Mouse (Mus musculus): Measurements from ENCODE around the gene Dnajc1. TPM values are rescaled to one million over a fixed set of nuclear protein-coding genes. Genes with fewer than 3 reads are reported as not detected.

The Dnajc1 gene
- polyA plus RNA-seq, 1 experiment from 2014 or later = 21.3 TPM

- Histone ChIP-seq H3K27me3 (ENCODE audit: control insufficient read depth, insufficient read depth, low read length) (no peaks in the 10 kb centered on the region), H3K4me1 (ENCODE audit: control insufficient read depth in 2 of 2, insufficient read depth in 2 of 2, low read length in 2 of 2) (no peaks in the 10 kb centered on the region), H3K9ac (ENCODE audit: low read length) (no peak overlapping the region), H3K9me3 (ENCODE audit: control insufficient read depth, low read length) (no peaks in the 10 kb centered on the region), H3K4me3 (ENCODE audit: control insufficient read depth in 1 of 2, insufficient read depth in 1 of 2, low read depth in 1 of 2, low read length in 2 of 2) (no peak overlapping the region), H3K27ac (replicated peaks in 1 of 2; ENCODE audit: control insufficient read depth in 1 of 2, insufficient read depth in 1 of 2, low read depth in 2 of 2, low read length in 2 of 2) (no peak overlapping the region), H3K4me2 (ENCODE audit: low read length) (no peak overlapping the region), H3K36me3 (ENCODE audit: control insufficient read depth, insufficient read depth, low read length) (no peaks in the 10 kb centered on the region)
- 70% methylated on average over 2 of the region's 2 CpGs for WGBS
- ATAC-seq (ENCODE audit: insufficient number of reproducible peaks, insufficient read depth, low FRiP score, low read depth) = no peak
These were observed 49.2 kb downstream of the Dnajc1 start for GRCm38 (mm10) chr2:18343464-18343863.

- Histone ChIP-seq H3K4me2 (ENCODE audit: low read length) (no peak overlapping the region), H3K27me3 (ENCODE audit: control insufficient read depth, insufficient read depth, low read length) (no peaks in the 10 kb centered on the region), H3K9ac (ENCODE audit: low read length) (no peak overlapping the region), H3K9me3 (ENCODE audit: control insufficient read depth, low read length) (peaks cover 6% of the 10 kb centered on the region; the same call in 1 of the 2 replicates), H3K36me3 (ENCODE audit: control insufficient read depth, insufficient read depth, low read length) (no peaks in the 10 kb centered on the region), H3K4me3 (ENCODE audit: control insufficient read depth in 1 of 2, insufficient read depth in 1 of 2, low read depth in 1 of 2, low read length in 2 of 2) (no peak overlapping the region), H3K4me1 (ENCODE audit: control insufficient read depth in 2 of 2, insufficient read depth in 2 of 2, low read length in 2 of 2) (no peaks in the 10 kb centered on the region), H3K27ac (replicated peaks in 1 of 2; ENCODE audit: control insufficient read depth in 1 of 2, insufficient read depth in 1 of 2, low read depth in 2 of 2, low read length in 2 of 2) (no peak overlapping the region)
- WGBS = 85% methylated on average over 2 of the region's 2 CpGs
- ATAC-seq (ENCODE audit: insufficient number of reproducible peaks, insufficient read depth, low FRiP score, low read depth) = no peak
These were observed 74.0 kb downstream of the Dnajc1 start for GRCm38 (mm10) chr2:18318671-18319070.

GRCm38 (mm10) chr2:18317503-18318281 lies 74.9 kb downstream of the Dnajc1 start:
- H3K4me1 ChIP-seq (ENCODE audit: control insufficient read depth in 2 of 2, insufficient read depth in 2 of 2, low read length in 2 of 2) = no peaks in the 10 kb centered on the region
- peaks cover 6% of the 10 kb centered on the region; the same call in 1 of the 2 replicates for H3K9me3 ChIP-seq (ENCODE audit: control insufficient read depth, low read length)
- no peak overlapping the region for H3K27ac ChIP-seq (replicated peaks in 1 of 2; ENCODE audit: control insufficient read depth in 1 of 2, insufficient read depth in 1 of 2, low read depth in 2 of 2, low read length in 2 of 2)
- no peak overlapping the region for H3K4me2 ChIP-seq (ENCODE audit: low read length)
- no peak for ATAC-seq (ENCODE audit: insufficient number of reproducible peaks, insufficient read depth, low FRiP score, low read depth)
- H3K36me3 ChIP-seq (ENCODE audit: control insufficient read depth, insufficient read depth, low read length) = no peaks in the 10 kb centered on the region
- no peak overlapping the region for H3K4me3 ChIP-seq (ENCODE audit: control insufficient read depth in 1 of 2, insufficient read depth in 1 of 2, low read depth in 1 of 2, low read length in 2 of 2)
- 88% methylated on average over 7 of the region's 7 CpGs for WGBS
- H3K27me3 ChIP-seq (ENCODE audit: control insufficient read depth, insufficient read depth, low read length) = no peaks in the 10 kb centered on the region
- H3K9ac ChIP-seq (ENCODE audit: low read length) = no peak overlapping the region

- peaks cover 6% of the 10 kb centered on the region; the same call in 1 of the 2 replicates for H3K9me3 ChIP-seq (ENCODE audit: control insufficient read depth, low read length)
- no peak overlapping the region for H3K9ac ChIP-seq (ENCODE audit: low read length)
- no peaks in the 10 kb centered on the region for H3K27me3 ChIP-seq (ENCODE audit: control insufficient read depth, insufficient read depth, low read length)
- WGBS = 71% methylated on average over 2 of the region's 2 CpGs
- H3K4me3 ChIP-seq (ENCODE audit: control insufficient read depth in 1 of 2, insufficient read depth in 1 of 2, low read depth in 1 of 2, low read length in 2 of 2) = no peak overlapping the region
- H3K4me1 ChIP-seq (ENCODE audit: control insufficient read depth in 2 of 2, insufficient read depth in 2 of 2, low read length in 2 of 2) = no peaks in the 10 kb centered on the region
- no peaks in the 10 kb centered on the region for H3K36me3 ChIP-seq (ENCODE audit: control insufficient read depth, insufficient read depth, low read length)
- H3K4me2 ChIP-seq (ENCODE audit: low read length) = no peak overlapping the region
- H3K27ac ChIP-seq (replicated peaks in 1 of 2; ENCODE audit: control insufficient read depth in 1 of 2, insufficient read depth in 1 of 2, low read depth in 2 of 2, low read length in 2 of 2) = no peak overlapping the region
- no peak for ATAC-seq (ENCODE audit: insufficient number of reproducible peaks, insufficient read depth, low FRiP score, low read depth)
These were observed 75.7 kb downstream of the Dnajc1 start for GRCm38 (mm10) chr2:18316909-18317308.

GRCm38 (mm10) chr2:18310261-18311104 lies 82.1 kb downstream of the Dnajc1 start:
- H3K9me3 ChIP-seq (ENCODE audit: control insufficient read depth, low read length) = no peaks in the 10 kb centered on the region
- H3K4me1 ChIP-seq (ENCODE audit: control insufficient read depth in 2 of 2, insufficient read depth in 2 of 2, low read length in 2 of 2) = no peaks in the 10 kb centered on the region
- no peak overlapping the region for H3K4me2 ChIP-seq (ENCODE audit: low read length)
- WGBS = 93% methylated on average over 4 of the region's 4 CpGs
- no peaks in the 10 kb centered on the region for H3K36me3 ChIP-seq (ENCODE audit: control insufficient read depth, insufficient read depth, low read length)
- no peak for ATAC-seq (ENCODE audit: insufficient number of reproducible peaks, insufficient read depth, low FRiP score, low read depth)
- no peaks in the 10 kb centered on the region for H3K27me3 ChIP-seq (ENCODE audit: control insufficient read depth, insufficient read depth, low read length)
- no peak overlapping the region for H3K27ac ChIP-seq (replicated peaks in 1 of 2; ENCODE audit: control insufficient read depth in 1 of 2, insufficient read depth in 1 of 2, low read depth in 2 of 2, low read length in 2 of 2)
- no peak overlapping the region for H3K4me3 ChIP-seq (ENCODE audit: control insufficient read depth in 1 of 2, insufficient read depth in 1 of 2, low read depth in 1 of 2, low read length in 2 of 2)
- H3K9ac ChIP-seq (ENCODE audit: low read length) = no peak overlapping the region

GRCm38 (mm10) chr2:18307440-18308305 lies 85.0 kb downstream of the Dnajc1 start:
- Histone ChIP-seq H3K4me1 (ENCODE audit: control insufficient read depth in 2 of 2, insufficient read depth in 2 of 2, low read length in 2 of 2) (no peaks in the 10 kb centered on the region), H3K27me3 (ENCODE audit: control insufficient read depth, insufficient read depth, low read length) (no peaks in the 10 kb centered on the region), H3K36me3 (ENCODE audit: control insufficient read depth, insufficient read depth, low read length) (no peaks in the 10 kb centered on the region), H3K9me3 (ENCODE audit: control insufficient read depth, low read length) (no peaks in the 10 kb centered on the region), H3K4me2 (ENCODE audit: low read length) (no peak overlapping the region), H3K9ac (ENCODE audit: low read length) (no peak overlapping the region), H3K4me3 (ENCODE audit: control insufficient read depth in 1 of 2, insufficient read depth in 1 of 2, low read depth in 1 of 2, low read length in 2 of 2) (no peak overlapping the region), H3K27ac (replicated peaks in 1 of 2; ENCODE audit: control insufficient read depth in 1 of 2, insufficient read depth in 1 of 2, low read depth in 2 of 2, low read length in 2 of 2) (no peak overlapping the region)
- ATAC-seq (ENCODE audit: insufficient number of reproducible peaks, insufficient read depth, low FRiP score, low read depth) = no peak
- 79% methylated on average over 7 of the region's 7 CpGs for WGBS

- no peak overlapping the region for H3K4me3 ChIP-seq (ENCODE audit: control insufficient read depth in 1 of 2, insufficient read depth in 1 of 2, low read depth in 1 of 2, low read length in 2 of 2)
- no peak overlapping the region for H3K4me2 ChIP-seq (ENCODE audit: low read length)
- ATAC-seq (ENCODE audit: insufficient number of reproducible peaks, insufficient read depth, low FRiP score, low read depth) = no peak
- H3K36me3 ChIP-seq (ENCODE audit: control insufficient read depth, insufficient read depth, low read length) = peaks cover 7% of the 10 kb centered on the region; the same call in 1 of the 2 replicates
- no peak overlapping the region for H3K27ac ChIP-seq (replicated peaks in 1 of 2; ENCODE audit: control insufficient read depth in 1 of 2, insufficient read depth in 1 of 2, low read depth in 2 of 2, low read length in 2 of 2)
- H3K4me1 ChIP-seq (ENCODE audit: control insufficient read depth in 2 of 2, insufficient read depth in 2 of 2, low read length in 2 of 2) = no peaks in the 10 kb centered on the region
- 77% methylated on average over 3 of the region's 3 CpGs for WGBS
- H3K27me3 ChIP-seq (ENCODE audit: control insufficient read depth, insufficient read depth, low read length) = no peaks in the 10 kb centered on the region
- no peaks in the 10 kb centered on the region for H3K9me3 ChIP-seq (ENCODE audit: control insufficient read depth, low read length)
- H3K9ac ChIP-seq (ENCODE audit: low read length) = no peak overlapping the region
These were observed 91.7 kb downstream of the Dnajc1 start for GRCm38 (mm10) chr2:18300949-18301348.
